Mouse (Mus musculus) CH12.LX (cell line): Measurements from ENCODE around the gene Leap2. TPM values are rescaled to one million over a fixed set of nuclear protein-coding genes. Genes with fewer than 3 reads are reported as not detected.

ENCODE experiments used
- DNase-seq: peaks from one replicate; pipeline ENCODE4 v3.0.0-alpha.2; 2013; ENCODE audit errors: extremely low read depth
- H3K27ac ChIP-seq: 2 replicates; pipeline ENCODE4 v1.5.1; 2012; ENCODE audit warnings: low read depth, mild to moderate bottlenecking, control low read depth, moderate library complexity; ENCODE audit not compliant: insufficient read depth
- H3K27me3 ChIP-seq: replicated peaks from 2 replicates; pipeline ENCODE3; 2012; ENCODE audit warnings: inconsistent platforms
- H3K36me3 ChIP-seq, 2 experiments: replicated peaks in 1 of 2; 2 replicates each; pipeline versions ENCODE3 to v1.6.1; 2012; ENCODE audit warnings: inconsistent platforms in 1 of 2, low read length in 1 of 2, mild to moderate bottlenecking in 1 of 2, mixed read lengths in 1 of 2, moderate library complexity in 1 of 2; ENCODE audit not compliant: control insufficient read depth in 1 of 2, insufficient read depth in 1 of 2
- H3K4me1 ChIP-seq, 2 experiments: 2 replicates each; pipeline ENCODE4 v1.6.1; 2012; ENCODE audit warnings: inconsistent platforms in 1 of 2, moderate library complexity in 1 of 2; ENCODE audit not compliant: insufficient read depth in 2 of 2, control insufficient read depth in 1 of 2
- H3K4me2 ChIP-seq: 2 replicates; pipeline ENCODE4 v1.6.1; 2012; ENCODE audit warnings: low read depth, mild to moderate bottlenecking, control low read depth; ENCODE audit not compliant: poor library complexity, insufficient read depth, severe bottlenecking
- H3K4me3 ChIP-seq, 3 experiments: fragments of 150-350 bp in 1 of 3; sonication (generic) in 1 of 3; replicated peaks in 1 of 3; 2 replicates each; pipeline versions ENCODE3 to v1.5.1; 2011 to 2012; ENCODE audit warnings: low read depth in 2 of 3, low read length in 2 of 3, mild to moderate bottlenecking in 2 of 3, moderate library complexity in 2 of 3, control low read depth in 1 of 3, improper control_type of control experiment in 1 of 3, inconsistent platforms in 1 of 3, mixed read lengths in 1 of 3; ENCODE audit not compliant: poor library complexity in 1 of 3
- H3K79me2 ChIP-seq: replicated peaks from 2 replicates; pipeline ENCODE4 v1.6.1; 2012; ENCODE audit warnings: mild to moderate bottlenecking, moderate library complexity; ENCODE audit not compliant: control insufficient read depth, poor library complexity, insufficient read depth, severe bottlenecking; ENCODE audit errors: extremely low read depth
- H3K9ac ChIP-seq: 2 replicates; pipeline ENCODE4 v1.6.1; 2012; ENCODE audit warnings: low read depth, mild to moderate bottlenecking, control low read depth, moderate library complexity; ENCODE audit not compliant: insufficient read depth
- H3K9me3 ChIP-seq: replicated peaks from 2 replicates; pipeline ENCODE3; 2012; ENCODE audit warnings: low read length, inconsistent platforms, mixed read lengths
- CHD1 ChIP-seq: IDR thresholded peaks from 2 replicates; pipeline ENCODE4 v1.6.1; 2012; ENCODE audit warnings: low read depth, low read length, improper control_type of control experiment, inconsistent platforms
- E2F4 ChIP-seq: IDR thresholded peaks from 2 replicates; pipeline ENCODE4 v1.6.1; 2011; ENCODE audit warnings: low read depth, low read length, improper control_type of control experiment; ENCODE audit not compliant: insufficient replicate concordance
- GABPA ChIP-seq: IDR thresholded peaks from 2 replicates; pipeline ENCODE4 v1.6.1; 2012; ENCODE audit warnings: low read depth, low read length, improper control_type of control experiment, inconsistent platforms; ENCODE audit not compliant: insufficient replicate concordance
- HCFC1 ChIP-seq: IDR thresholded peaks from 2 replicates; pipeline ENCODE4 v1.6.1; 2012; ENCODE audit warnings: low read depth, mild to moderate bottlenecking, inconsistent platforms, low read length, improper control_type of control experiment
- IRF4 ChIP-seq: IDR thresholded peaks from 2 replicates; pipeline ENCODE4 v1.6.1; 2014; ENCODE audit warnings: low read depth, mild to moderate bottlenecking, inconsistent platforms, low read length, improper control_type of control experiment
- JUN ChIP-seq: IDR thresholded peaks from 2 replicates; pipeline ENCODE4 v1.6.1; 2011; ENCODE audit warnings: low read depth, mild to moderate bottlenecking, low read length, improper control_type of control experiment, moderate library complexity; ENCODE audit not compliant: insufficient read depth
- KAT2A ChIP-seq: IDR thresholded peaks from 2 replicates; pipeline ENCODE4 v1.6.1; 2012; ENCODE audit warnings: low read length, improper control_type of control experiment, inconsistent platforms; ENCODE audit not compliant: insufficient replicate concordance
- MAFK ChIP-seq: IDR thresholded peaks from 2 replicates; pipeline ENCODE4 v1.6.1; 2011; ENCODE audit warnings: low read length, improper control_type of control experiment; ENCODE audit not compliant: insufficient replicate concordance
- MAX ChIP-seq: IDR thresholded peaks from 2 replicates; pipeline ENCODE4 v1.6.1; 2011; ENCODE audit warnings: low read length, improper control_type of control experiment
- MAZ ChIP-seq: IDR thresholded peaks from 2 replicates; pipeline ENCODE4 v1.6.1; 2012; ENCODE audit warnings: low read depth, mild to moderate bottlenecking, inconsistent platforms, low read length, improper control_type of control experiment, moderate library complexity
- MXI1 ChIP-seq: IDR thresholded peaks from 2 replicates; pipeline ENCODE4 v1.6.1; 2011; ENCODE audit warnings: mild to moderate bottlenecking, low read depth, low read length, improper control_type of control experiment
- NRF1 ChIP-seq: IDR thresholded peaks from 2 replicates; pipeline ENCODE4 v1.6.1; 2014; ENCODE audit warnings: low read depth, mild to moderate bottlenecking, inconsistent platforms, low read length, improper control_type of control experiment, moderate library complexity
- PAX5 ChIP-seq: IDR thresholded peaks from 2 replicates; pipeline ENCODE4 v1.6.1; 2012; ENCODE audit warnings: low read length, inconsistent platforms, mixed read lengths
- POLR2A ChIP-seq: IDR thresholded peaks from 2 replicates; pipeline ENCODE4 v1.6.1; 2011; ENCODE audit warnings: low read depth, mild to moderate bottlenecking, improper control_type of control experiment, low read length
- RCOR1 ChIP-seq: conservative IDR thresholded peaks from 2 replicates; pipeline ENCODE4 v1.6.1; 2012; ENCODE audit warnings: low read depth, mild to moderate bottlenecking, inconsistent platforms, low read length, improper control_type of control experiment
- TCF12 ChIP-seq: IDR thresholded peaks from 2 replicates; pipeline ENCODE4 v1.6.1; 2014; ENCODE audit warnings: low read depth, mild to moderate bottlenecking, inconsistent platforms, low read length, improper control_type of control experiment
- UBTF ChIP-seq: IDR thresholded peaks from 2 replicates; pipeline ENCODE4 v1.6.1; 2012; ENCODE audit warnings: low read depth, mild to moderate bottlenecking, inconsistent platforms, low read length, improper control_type of control experiment, moderate library complexity
- USF1 ChIP-seq: IDR thresholded peaks from 2 replicates; pipeline ENCODE4 v1.6.1; 2014; ENCODE audit warnings: low read depth, mild to moderate bottlenecking, inconsistent platforms, low read length, improper control_type of control experiment
- USF2 ChIP-seq: conservative IDR thresholded peaks from 2 replicates; pipeline ENCODE4 v1.6.1; 2011; ENCODE audit warnings: low read depth, low read length, improper control_type of control experiment
- ZKSCAN1 ChIP-seq: IDR thresholded peaks from 2 replicates; pipeline ENCODE4 v1.6.1; 2012; ENCODE audit warnings: low read depth, inconsistent platforms, low read length, improper control_type of control experiment, borderline replicate concordance
- dilution Hi-C: fragments of 300-500 bp; cut with MboI; formaldehyde crosslinking; loops from 2 replicates; pipeline ENCODE4 v1.14.3; 2020; ENCODE audit warnings: low sequenced_read_pairs; ENCODE audit not compliant: extremely low pct_unique_long_range_greater_than_20kb, extremely low pct_ligation_motif_present
- in situ Hi-C: fragments of 300-500 bp; cut with MboI; formaldehyde crosslinking; loops from 3 replicates; pipeline ENCODE4 v1.14.3; 2019; ENCODE audit warnings: low sequenced_read_pairs, low pct_ligation_motif_present, low pct_unique_long_range_greater_than_20kb, mixed read lengths
- polyA plus RNA-seq: library from polyadenylated mRNA; unstranded; fragments of >175 nt; gene quantifications from 2 replicates; pipeline ENCODE4 v1.2.1, GENCODE M21; 2012; ENCODE audit warnings: low read depth; ENCODE audit not compliant: insufficient read length
- total RNA-seq, 2 experiments: library from RNA; depleted of rRNA; stranded (reverse); fragments of 300-350 nt in 1 of 2; fragments of >200 nt in 1 of 2; gene quantifications; 2 replicates each; pipeline ENCODE4 v1.2.3; 2012 to 2014

Leap2 gene
- total and polyA plus RNA-seq, 3 experiments, result not detected

- Histone ChIP-seq H3K27me3 (no peaks in the 10 kb centered on the region), H3K4me1 (no peaks in the 10 kb centered on the region), H3K79me2 (no peaks in the 10 kb centered on the region; the same call in 1 of the 2 replicates), H3K36me3 (peaks cover 66 to 85% of the 10 kb centered on the region in 2 experiments), H3K27ac (no peak overlapping the region), H3K9ac (no peak overlapping the region; the same call in 1 of the 2 replicates), H3K4me3 (no peak overlapping the region), H3K9me3 (no peaks in the 10 kb centered on the region), H3K4me2 (no peak overlapping the region)
- DNase-seq, result no peak
- dilution Hi-C loops, result no loop called here
- TF ChIP-seq PAX5 (no peak), GABPA (no peak)
- in situ Hi-C loops, result no loop called here
Measured at GRCm38 (mm10) chr11:53403638-53404037, 19.3 kb downstream of the Leap2 start.

- no peak overlapping the region for H3K4me3 ChIP-seq
- no peaks in the 10 kb centered on the region for H3K27me3 ChIP-seq
- H3K79me2 ChIP-seq, result peaks cover under 1% of the 10 kb centered on the region; the same call in 1 of the 2 replicates
- no peak overlapping the region for H3K27ac ChIP-seq
- no peak for DNase-seq
- TF ChIP-seq JUN (no peak), KAT2A (no peak), HCFC1 (no peak), MAFK (no peak), CHD1 (no peak)
- TF ChIP-seq, all 38 proteins: peak for 0
- in situ Hi-C loops, result no loop called here
- Histone ChIP-seq H3K9ac (no peak overlapping the region), H3K4me2 (no peak overlapping the region), H3K36me3 (peaks cover 23 to 65% of the 10 kb centered on the region in 2 experiments), H3K9me3 (no peaks in the 10 kb centered on the region), H3K4me1 (no peaks in the 10 kb centered on the region)
- dilution Hi-C loops, result no loop called here
Measured at GRCm38 (mm10) chr11:53393856-53394255, 29.1 kb downstream of the Leap2 start.

GRCm38 (mm10) chr11:53383758-53384428 is 39.1 kb downstream of the Leap2 start:
- TF ChIP-seq UBTF (no peak), POLR2A (no peak), USF1 (no peak), JUN (no peak), ZKSCAN1 (no peak), MAX (no peak), RCOR1 (no peak), MAFK (no peak), MAZ (no peak), TCF12 (no peak), NRF1 (no peak), IRF4 (no peak), GABPA (no peak), HCFC1 (no peak), MXI1 (no peak), E2F4 (no peak), USF2 (no peak)
- no peak overlapping the region for H3K4me3 ChIP-seq
- H3K4me2 ChIP-seq, result no peak overlapping the region
- peaks cover 4% of the 10 kb centered on the region; the same call in 1 of the 2 replicates for H3K79me2 ChIP-seq
- no peaks in the 10 kb centered on the region for H3K4me1 ChIP-seq
- dilution Hi-C loops, result no loop called here
- in situ Hi-C loops, result no loop called here
- H3K27me3 ChIP-seq, result no peaks in the 10 kb centered on the region
- no peak overlapping the region for H3K27ac ChIP-seq
- H3K36me3 ChIP-seq, result peaks cover 22 to 75% of the 10 kb centered on the region in 2 experiments
- no peak overlapping the region for H3K9ac ChIP-seq
- no peaks in the 10 kb centered on the region for H3K9me3 ChIP-seq
- no peak for DNase-seq
